Mouse (Mus musculus): ENCODE measurements around the gene Med16.

DNA sequence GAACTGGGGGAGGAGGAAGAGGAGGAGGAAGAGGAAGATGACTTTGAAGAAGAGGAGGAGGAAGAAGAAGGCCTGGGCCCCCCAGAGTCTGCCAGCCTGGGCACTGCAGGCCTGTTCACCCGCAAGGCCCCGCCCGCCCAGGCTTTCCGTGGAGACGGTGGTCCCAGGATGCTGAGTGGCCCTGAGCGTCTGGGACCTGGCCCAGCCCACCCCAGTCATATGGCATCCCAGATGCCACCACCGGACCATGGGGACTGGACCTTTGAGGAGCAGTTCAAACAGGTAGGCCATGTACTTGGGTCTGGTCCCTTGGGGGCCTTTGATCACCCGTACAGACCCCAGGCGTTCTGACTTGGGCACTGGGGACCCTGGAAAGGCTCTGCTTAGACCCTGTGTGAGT is 23.1 kb upstream of the Med16 start:
- no peak for TF ChIP-seq POLR2A (IDR thresholded peaks at IDR 0.05; ENCODE audit: low read depth, low read length)
- TF ChIP-seq CTCF (IDR thresholded peaks at IDR 0.05; ENCODE audit: borderline replicate concordance, insufficient read depth, low read length), result no peak
